9 mouse cellular contexts compared by ENCODE assay signal in genomic region chr5:34985867-34986266, GRCm38 (mm10). TPM values are rescaled to one million over a fixed set of nuclear protein-coding genes. Genes with fewer than 3 reads are reported as not detected.
DNase-seq lines count a peak whose midpoint lies in the region; ATAC-seq and TF ChIP-seq lines count a peak whose summit lies in the region.
"Had no signal": no experiment of that assay in that cellular context is flagged by ENCODE, and none has a peak within 500 bp of the region (broad histone marks: within the 10 kb centered on the region; RNA-seq: fewer than 3 reads in every experiment).

No protein-coding gene starts in this region.

- peak; percentile 44; the same call in 1 of the 2 replicates for ATAC-seq in forebrain, postnatal 0 days
- ATAC-seq in forebrain, embryonic 15.5 days (replicated peaks): no peak
- peak; percentile 60 for ATAC-seq in erythroid progenitor cell, adult 5-6 weeks (replicated peaks; ENCODE audit: low FRiP score, poor library complexity, severe bottlenecking)
- ATAC-seq in inflammation-experienced regulatory T-cells, adult 6 months: peak; percentile 56

- WGBS in forebrain, postnatal 0 days: 37% methylated on average over 2 of the region's 2 CpGs
- 41% methylated on average over 2 of the region's 2 CpGs for WGBS in forebrain, embryonic 15.5 days

- peaks cover 19% of the 10 kb centered on the region; the same call in 1 of the 2 replicates for H3K36me3 ChIP-seq in forebrain, postnatal 0 days (ENCODE audit: insufficient read depth)
- H3K36me3 ChIP-seq in forebrain, embryonic 15.5 days: peaks cover 17% of the 10 kb centered on the region

- DNase-seq in forebrain, postnatal 0 days: peak; percentile 55
- DNase-seq in brain, adult 2 months (ENCODE audit: low read depth, low spot score): peak; percentile 83
- DNase-seq in left cerebral cortex, postnatal 10 days (ENCODE audit: extremely low spot score in 1 of 2, low spot score in 2 of 2): peak; percentile 54 to 83
- DNase-seq in monocyte, adult 2 months (ENCODE audit: low read depth in 1 of 2, low spot score in 2 of 2): peak; percentile 16 to 25
- peak; percentile 80 to 94 for DNase-seq in spleen, postnatal 4 days (ENCODE audit: low spot score in 2 of 2)

- no peak overlapping the region for H3K4me2 ChIP-seq in forebrain, postnatal 0 days (ENCODE audit: low read depth)
- no peak overlapping the region for H3K4me2 ChIP-seq in forebrain, embryonic 15.5 days (replicated peaks)
- H3K4me2 ChIP-seq: neural tube, embryonic 12.5 days had no signal

- H3K27ac ChIP-seq in forebrain, postnatal 0 days (ENCODE audit: low read depth, low read length): no peak overlapping the region
- no peak overlapping the region for H3K27ac ChIP-seq in forebrain, embryonic 15.5 days (replicated peaks)
- H3K27ac ChIP-seq: neural tube, embryonic 12.5 days had no signal

- H3K27me3 ChIP-seq in forebrain, postnatal 0 days (ENCODE audit: insufficient read depth, low read length): no peaks in the 10 kb centered on the region
- no peaks in the 10 kb centered on the region for H3K27me3 ChIP-seq in forebrain, embryonic 15.5 days
- H3K27me3 ChIP-seq: neural tube, embryonic 12.5 days had no signal

- intact Hi-C loops in left cerebral cortex, postnatal 10 days (cut with DNase I): loop anchor here (5.0 kb wide), 2 partner anchors 36 to 56 kb away; partner anchors contain the start of gene Hgfac

- no peak overlapping the region for H3K4me3 ChIP-seq in forebrain, postnatal 0 days (ENCODE audit: low read depth, low read length)
- no peak overlapping the region for H3K4me3 ChIP-seq in forebrain, embryonic 15.5 days
- H3K4me3 ChIP-seq: neural tube, embryonic 12.5 days had no signal

- H3K9ac ChIP-seq in forebrain, postnatal 0 days: no peak overlapping the region
- H3K9ac ChIP-seq in forebrain, embryonic 15.5 days (replicated peaks): no peak overlapping the region
- H3K9ac ChIP-seq: neural tube, embryonic 12.5 days had no signal

- peak; percentile 72 for TF ChIP-seq CTCF in forebrain, postnatal 0 days (IDR thresholded peaks at IDR 0.05; ENCODE audit: low read depth)

- no peaks in the 10 kb centered on the region for H3K9me3 ChIP-seq in forebrain, postnatal 0 days (ENCODE audit: low read length)
- no peaks in the 10 kb centered on the region for H3K9me3 ChIP-seq in forebrain, embryonic 15.5 days
- H3K9me3 ChIP-seq: neural tube, embryonic 12.5 days had no signal

- 0 out of 2 replicates have a peak, but pooled peaks cover 9% of the 10 kb centered on the region for H3K4me1 ChIP-seq in forebrain, postnatal 0 days (ENCODE audit: insufficient read depth)
- H3K4me1 ChIP-seq in forebrain, embryonic 15.5 days: peaks cover 17% of the 10 kb centered on the region
- H3K4me1 ChIP-seq: neural tube, embryonic 12.5 days had no signal

RNA-seq across cellular contexts. Expression of gene Rgs12, which starts 36.6 kb away (rescaled TPM):
- 60.0 and 73.8 TPM in 2 replicates for total RNA-seq in forebrain, postnatal 0 days (2014; rRNA removed)
- 32.3 and 34.5 TPM in 2 replicates for polyA plus RNA-seq in forebrain, postnatal 0 days (2015; fragmentation: Nextera tagmentation; extraction: Ambion mirVana)
- polyA plus RNA-seq in forebrain, embryonic 15.5 days (2015; fragmentation: Nextera tagmentation; extraction: Ambion mirVana): 64.7 and 64.9 TPM in 2 replicates
- 37.3 and 41.4 TPM in 2 replicates for total RNA-seq in erythroid progenitor cell, adult 5-6 weeks (2015; ENCODE audit: low replicate concordance)
- 62.8 and 79.7 TPM in 2 replicates for total RNA-seq in erythroid progenitor cell, adult 5-6 weeks (2017; ENCODE audit: low replicate concordance)
- 10 to 100 TPM in 1 of 3 experiments, 1 to 10 TPM in 2; 5.4 to 10.7 (median 9.9) TPM for polyA plus RNA-seq in inflammation-experienced regulatory T-cells, adult 6 months (2017; shearing (Covaris generic))
- 10 to 100 TPM; 58.1 to 65.2 TPM for total RNA-seq in left cerebral cortex, postnatal 10 days (2021)

RNA-seq across cellular contexts. Expression of gene Hgfac, which starts 55.4 kb away (rescaled TPM):
- 0.69 and 2.1 TPM in 2 replicates for total RNA-seq in forebrain, postnatal 0 days (2014; rRNA removed)
- polyA plus RNA-seq in forebrain, postnatal 0 days (2015; fragmentation: Nextera tagmentation; extraction: Ambion mirVana): 0.36 TPM in 1 of 2 replicates, not detected in the other
- 0.69 and 0.75 TPM in 2 replicates for polyA plus RNA-seq in forebrain, embryonic 15.5 days (2015; fragmentation: Nextera tagmentation; extraction: Ambion mirVana)
- total RNA-seq in erythroid progenitor cell, adult 5-6 weeks (2015; ENCODE audit: low replicate concordance): not detected in 2 replicates
- not detected in 2 replicates for total RNA-seq in erythroid progenitor cell, adult 5-6 weeks (2017; ENCODE audit: low replicate concordance)
- 1 to 10 TPM; 4.5 to 8.0 (median 5.1) TPM for polyA plus RNA-seq in inflammation-experienced regulatory T-cells, adult 6 months (2017; shearing (Covaris generic))
- total RNA-seq in left cerebral cortex, postnatal 10 days (2021): 1 to 10 TPM in 1 of 2 experiments, under 1 TPM in 1; 0.91 to 1.1 TPM

Comparison
In these comparisons a context has a peak if more than half of its experiments do, and no peak if none do; other contexts are left out.
1. DNase-seq: peak in every context shown above with its lines; median percentile 87 in spleen, postnatal 4 days; 83 in brain, adult 2 months; 68 in left cerebral cortex, postnatal 10 days; 55 in forebrain, postnatal 0 days; 20 in monocyte, adult 2 months.